ENCODE assay signal across 7 mouse cellular contexts in genomic region chr15:37099927-37100766, GRCm38 (mm10).
DNase-seq lines count a peak whose midpoint lies in the region; ATAC-seq and TF ChIP-seq lines count a peak whose summit lies in the region.

No protein-coding gene starts in this region.

- peak; percentile 39 for DNase-seq in G1E (ENCODE audit: low spot score)
- DNase-seq in hindbrain, embryonic 11.5 days (ENCODE audit: low spot score), result peak; percentile 69
- peak; percentile 37 to 45 for DNase-seq in layer of hippocampus, postnatal 14 days (ENCODE audit: low spot score in 2 of 2)
- DNase-seq in lung, postnatal 25 days (ENCODE audit: low spot score), result peak; percentile 43
- peak; percentile 66 to 73 for DNase-seq in right cerebral cortex, adult 2 months (ENCODE audit: low spot score in 2 of 2)

- no peak overlapping the region for H3K27ac ChIP-seq in bone marrow macrophage, adult 2 months (ENCODE audit: insufficient read depth, low read depth, low read length)
- H3K27ac ChIP-seq in hindbrain, embryonic 11.5 days (ENCODE audit: low read depth, low read length), result no peak overlapping the region

- no peaks in the 10 kb centered on the region for H3K9me3 ChIP-seq in G1E (replicated peaks)
- H3K9me3 ChIP-seq in hindbrain, embryonic 11.5 days (ENCODE audit: control insufficient read depth, low read length), result no peaks in the 10 kb centered on the region

- TF ChIP-seq CTCF in G1E (IDR thresholded peaks at IDR 0.05; ENCODE audit: low read depth, low read length), result peak; percentile 93
- peak; percentile 35; the same call in 1 of the 2 replicates for TF ChIP-seq CTCF in bone marrow macrophage, adult 2 months (IDR thresholded peaks at IDR 0.05; ENCODE audit: low read depth, low read length)

- 40% methylated on average over 17 of the region's 17 CpGs for WGBS in hindbrain, embryonic 11.5 days

- H3K4me2 ChIP-seq in hindbrain, embryonic 11.5 days (replicated peaks; ENCODE audit: low read depth, low read length), result peak overlapping the region; percentile 11; the same call in 1 of the 2 replicates

- ATAC-seq in G1E (ENCODE audit: extremely low read depth, insufficient number of reproducible peaks, low FRiP score, poor library complexity, severe bottlenecking), result peak; percentile 72; the same call in 1 of the 2 replicates
- ATAC-seq in erythroblast, adult 5-6 weeks (replicated peaks; ENCODE audit: low FRiP score, poor library complexity, severe bottlenecking), result peak; percentile 90
- peak; percentile 68 for ATAC-seq in hindbrain, embryonic 11.5 days (ENCODE audit: low FRiP score)

- peaks cover 24% of the 10 kb centered on the region for H3K27me3 ChIP-seq in G1E (ENCODE audit: insufficient read depth, low read length)
- no peaks in the 10 kb centered on the region for H3K27me3 ChIP-seq in hindbrain, embryonic 11.5 days (ENCODE audit: control insufficient read depth, insufficient read depth, low read length)

- H3K4me3 ChIP-seq in G1E (ENCODE audit: low read depth, low read length), result peak overlapping the region; percentile 46; the same call in 1 of the 2 replicates
- no peak overlapping the region for H3K4me3 ChIP-seq in bone marrow macrophage, adult 2 months (ENCODE audit: insufficient read depth, low read length)
- H3K4me3 ChIP-seq in hindbrain, embryonic 11.5 days (ENCODE audit: low read depth, low read length), result no peak overlapping the region

- no peak overlapping the region for H3K9ac ChIP-seq in hindbrain, embryonic 11.5 days (ENCODE audit: low read depth, low read length)

- peaks cover 19% of the 10 kb centered on the region for H3K4me1 ChIP-seq in G1E (ENCODE audit: insufficient read depth, low read depth, low read length)
- H3K4me1 ChIP-seq in bone marrow macrophage, adult 2 months (ENCODE audit: control insufficient read depth, insufficient read depth, low read length), result no peaks in the 10 kb centered on the region
- H3K4me1 ChIP-seq in hindbrain, embryonic 11.5 days (replicated peaks; ENCODE audit: control insufficient read depth, insufficient read depth, low read length), result no peaks in the 10 kb centered on the region

- H3K36me3 ChIP-seq in G1E (replicated peaks), result no peaks in the 10 kb centered on the region
- H3K36me3 ChIP-seq in hindbrain, embryonic 11.5 days (ENCODE audit: control insufficient read depth, insufficient read depth, low read length), result no peaks in the 10 kb centered on the region

- TF ChIP-seq POLR2A in bone marrow macrophage, adult 2 months (IDR thresholded peaks at IDR 0.05; ENCODE audit: borderline replicate concordance, low read depth, low read length), result no peak
